In genomic region chr9:45766195-45766594, GRCm38 (mm10) we compare ENCODE assay signal across 25 mouse cellular contexts.
DNase-seq lines count a peak whose midpoint lies in the region; ATAC-seq and TF ChIP-seq lines count a peak whose summit lies in the region.
"Had no signal": no experiment of that assay in that cellular context is flagged by ENCODE, and none has a peak within 500 bp of the region (broad histone marks: within the 10 kb centered on the region; RNA-seq: fewer than 3 reads in every experiment).

No protein-coding gene starts in this region.

- no peak overlapping the region for H3K27ac ChIP-seq in forebrain, postnatal 0 days (ENCODE audit: low read depth, low read length)
- H3K27ac ChIP-seq: forebrain, embryonic 12.5 days; gastrocnemius, adult 2 months; heart, adult 2 months; heart, embryonic 15.5 days; hindbrain, embryonic 13.5 days; hindbrain, postnatal 0 days; intestine, embryonic 15.5 days had no signal

- TF ChIP-seq CTCF in forebrain, postnatal 0 days (IDR thresholded peaks at IDR 0.05; ENCODE audit: low read depth), result no peak

- no peaks in the 10 kb centered on the region for H3K4me1 ChIP-seq in forebrain, postnatal 0 days (ENCODE audit: insufficient read depth)
- H3K4me1 ChIP-seq: forebrain, embryonic 12.5 days; heart, embryonic 15.5 days; intestine, embryonic 15.5 days had no signal

- no peaks in the 10 kb centered on the region for H3K9me3 ChIP-seq in forebrain, postnatal 0 days (ENCODE audit: low read length)
- H3K9me3 ChIP-seq: forebrain, embryonic 12.5 days; heart, embryonic 15.5 days; hindbrain, embryonic 13.5 days; intestine, embryonic 15.5 days had no signal

- ATAC-seq in frontal cortex, adult (ENCODE audit: low TSS enrichment), result peak; percentile 92; the same call in 1 of the 2 replicates
- no peak for ATAC-seq in forebrain, postnatal 0 days
- ATAC-seq: forebrain, embryonic 16.5 days; hindbrain, postnatal 0 days; intestine, embryonic 15.5 days had no signal

- no peak overlapping the region for H3K9ac ChIP-seq in forebrain, postnatal 0 days
- H3K9ac ChIP-seq: forebrain, embryonic 12.5 days; heart, embryonic 15.5 days; hindbrain, embryonic 13.5 days; intestine, embryonic 15.5 days had no signal

- H3K4me3 ChIP-seq in forebrain, postnatal 0 days (ENCODE audit: low read depth, low read length), result no peak overlapping the region
- H3K4me3 ChIP-seq: forebrain, embryonic 12.5 days; gastrocnemius, adult 2 months; heart, adult 2 months; heart, embryonic 15.5 days; hindbrain, embryonic 13.5 days; intestine, embryonic 15.5 days had no signal

- no peaks in the 10 kb centered on the region for H3K27me3 ChIP-seq in forebrain, postnatal 0 days (ENCODE audit: insufficient read depth, low read length)
- H3K27me3 ChIP-seq: CH12.LX; forebrain, embryonic 12.5 days; heart, embryonic 15.5 days; hindbrain, embryonic 13.5 days; intestine, embryonic 15.5 days had no signal

- H3K4me2 ChIP-seq in forebrain, postnatal 0 days (ENCODE audit: low read depth), result no peak overlapping the region
- H3K4me2 ChIP-seq: forebrain, embryonic 12.5 days; heart, embryonic 11.5 days; heart, embryonic 15.5 days; hindbrain, embryonic 13.5 days; intestine, embryonic 15.5 days had no signal

- H3K36me3 ChIP-seq in forebrain, postnatal 0 days (ENCODE audit: insufficient read depth), result peaks cover 21% of the 10 kb centered on the region

- 88% methylated on average over 6 of the region's 6 CpGs for WGBS in forebrain, postnatal 0 days

- intact Hi-C loops in left cerebral cortex, postnatal 14 days (cut with DNase I), result no loop called here
- intact Hi-C loops in left cerebral cortex, postnatal 10 days (cut with DNase I), result no loop called here

- DNase-seq in frontal cortex, postnatal 25 days (ENCODE audit: low spot score in 2 of 2), result no peak
- peak; percentile 28 to 36 for DNase-seq in left cerebral cortex, postnatal 14 days (ENCODE audit: low spot score in 2 of 2)
- DNase-seq in left cerebral cortex, postnatal 10 days (ENCODE audit: extremely low spot score in 1 of 2, low spot score in 2 of 2), result no peak
- peak; percentile 61 for DNase-seq in brain, adult 2 months (ENCODE audit: low read depth, low spot score)
- DNase-seq in forelimb bud, embryonic 11.5 days (ENCODE audit: low read depth, low spot score), result peak; percentile 1
- DNase-seq in forebrain, postnatal 0 days, result no peak
- no peak for DNase-seq in heart, adult 11 months
- DNase-seq: adrenal gland, adult 2 months; adrenal gland, postnatal 25 days; cerebellum, adult 8-10 months; cerebellum, postnatal 14 days; gastrocnemius, adult 2 months; gastrocnemius, postnatal 36 days; heart, adult 2 months; heart, postnatal 14 days; kidney, adult 2 months had no signal

Comparison
In these comparisons a context has a peak if more than half of its experiments do, and no peak if none do; other contexts are left out.
1. DNase-seq: peak in left cerebral cortex, postnatal 14 days (2 of 2), brain, adult 2 months (single experiment) and forelimb bud, embryonic 11.5 days (single experiment); none in frontal cortex, postnatal 25 days (0 of 2), left cerebral cortex, postnatal 10 days (0 of 2), forebrain, postnatal 0 days (single experiment) and heart, adult 11 months (single experiment).